Mouse (Mus musculus): Measurements from ENCODE around the gene Tpgs1. TPM values are rescaled to one million over a fixed set of nuclear protein-coding genes. Genes with fewer than 3 reads are reported as not detected.

Tpgs1 gene
- 62.4 TPM for polyA plus RNA-seq (2021)

- H3K27me3 ChIP-seq, result no peaks in the 10 kb centered on the region
- in situ Hi-C loops (cut with MboI; ENCODE audit: low pct_unique_long_range_greater_than_20kb), result no loop called here
- peak; percentile 78 for DNase-seq (ENCODE audit: low read depth, low spot score)
- ChIA-PET POLR2A (interaction anchor here (2.2 kb wide), 1 partner anchor 13 kb away, joined by 9 read pairs; the partner anchor contains the start of gene Cdc34), CTCF (interaction anchor here (0.9 to 2.1 kb wide), 6 partner anchors 8 to 913 kb away, joined by 3 to 7 read pairs (median 4); no protein-coding TSS in a partner anchor)
- peak; percentile 81 for ATAC-seq
- no peak for TF ChIP-seq CTCF (IDR thresholded peaks at IDR 0.05)
These were observed at the start of gene Tpgs1 for GRCm38 (mm10) chr10:79668771-79669575. Tpgs1 (plus strand) TSS chr10:79669369.

GRCm38 (mm10) chr10:79623950-79624349 is 45.2 kb upstream of the Tpgs1 start:
- in situ Hi-C loops (cut with MboI; ENCODE audit: low pct_unique_long_range_greater_than_20kb), result no loop called here
- DNase-seq (ENCODE audit: low read depth, low spot score) (no peak), ATAC-seq (no peak)
- CTCF ChIA-PET, result no interaction called here
- no peak for TF ChIP-seq CTCF (IDR thresholded peaks at IDR 0.05)
- peaks cover 43% of the 10 kb centered on the region for H3K27me3 ChIP-seq
- POLR2A ChIA-PET, result no interaction called here

DNA sequence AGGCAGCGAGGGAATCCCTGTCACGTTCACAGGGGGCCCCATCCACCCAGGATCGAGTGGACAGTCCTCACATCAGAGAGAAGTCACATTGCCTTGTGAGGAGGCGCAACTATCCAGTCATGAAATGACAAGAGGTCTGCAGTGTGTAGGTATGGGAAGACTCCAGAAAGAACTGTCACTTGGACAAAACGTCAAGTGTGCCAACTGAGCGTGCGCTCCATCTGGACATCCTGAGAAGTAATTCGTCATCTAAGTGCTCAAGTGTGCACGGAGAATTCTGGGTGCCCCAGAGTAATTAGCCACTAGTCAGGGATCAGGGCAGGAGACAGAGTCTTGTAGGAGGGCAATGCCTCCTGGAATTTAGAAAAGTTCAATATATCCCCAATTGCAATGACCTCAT is 43.8 kb upstream of the Tpgs1 start:
- CTCF ChIA-PET, result no interaction called here
- ATAC-seq (no peak), DNase-seq (ENCODE audit: low read depth, low spot score) (no peak)
- H3K27me3 ChIP-seq, result peaks cover 38% of the 10 kb centered on the region
- no peak for TF ChIP-seq CTCF (IDR thresholded peaks at IDR 0.05)
- in situ Hi-C loops (cut with MboI; ENCODE audit: low pct_unique_long_range_greater_than_20kb), result no loop called here
- POLR2A ChIA-PET, result no interaction called here

GRCm38 (mm10) chr10:79626156-79626555 is 43.0 kb upstream of the Tpgs1 start:
- H3K27me3 ChIP-seq, result peaks cover 33% of the 10 kb centered on the region
- in situ Hi-C loops (cut with MboI; ENCODE audit: low pct_unique_long_range_greater_than_20kb), result no loop called here
- ATAC-seq (peak; percentile 28), DNase-seq (ENCODE audit: low read depth, low spot score) (no peak)
- CTCF ChIA-PET, result no interaction called here
- POLR2A ChIA-PET, result no interaction called here
- TF ChIP-seq CTCF (IDR thresholded peaks at IDR 0.05), result no peak

GRCm38 (mm10) chr10:79628377-79628776 is 40.8 kb upstream of the Tpgs1 start:
- ChIA-PET POLR2A (no interaction called here), CTCF (no interaction called here)
- DNase-seq (ENCODE audit: low read depth, low spot score), result no peak
- in situ Hi-C loops (cut with MboI; ENCODE audit: low pct_unique_long_range_greater_than_20kb), result no loop called here
- peaks cover 17% of the 10 kb centered on the region for H3K27me3 ChIP-seq
- ATAC-seq, result no peak
- no peak for TF ChIP-seq CTCF (IDR thresholded peaks at IDR 0.05)

GRCm38 (mm10) chr10:79631432-79631831 is 37.7 kb upstream of the Tpgs1 start:
- ChIA-PET CTCF (no interaction called here), POLR2A (no interaction called here)
- in situ Hi-C loops (cut with MboI; ENCODE audit: low pct_unique_long_range_greater_than_20kb), result no loop called here
- no peak for TF ChIP-seq CTCF (IDR thresholded peaks at IDR 0.05)
- no peak for DNase-seq (ENCODE audit: low read depth, low spot score)
- ATAC-seq, result no peak
- peaks cover 8% of the 10 kb centered on the region for H3K27me3 ChIP-seq

DNA sequence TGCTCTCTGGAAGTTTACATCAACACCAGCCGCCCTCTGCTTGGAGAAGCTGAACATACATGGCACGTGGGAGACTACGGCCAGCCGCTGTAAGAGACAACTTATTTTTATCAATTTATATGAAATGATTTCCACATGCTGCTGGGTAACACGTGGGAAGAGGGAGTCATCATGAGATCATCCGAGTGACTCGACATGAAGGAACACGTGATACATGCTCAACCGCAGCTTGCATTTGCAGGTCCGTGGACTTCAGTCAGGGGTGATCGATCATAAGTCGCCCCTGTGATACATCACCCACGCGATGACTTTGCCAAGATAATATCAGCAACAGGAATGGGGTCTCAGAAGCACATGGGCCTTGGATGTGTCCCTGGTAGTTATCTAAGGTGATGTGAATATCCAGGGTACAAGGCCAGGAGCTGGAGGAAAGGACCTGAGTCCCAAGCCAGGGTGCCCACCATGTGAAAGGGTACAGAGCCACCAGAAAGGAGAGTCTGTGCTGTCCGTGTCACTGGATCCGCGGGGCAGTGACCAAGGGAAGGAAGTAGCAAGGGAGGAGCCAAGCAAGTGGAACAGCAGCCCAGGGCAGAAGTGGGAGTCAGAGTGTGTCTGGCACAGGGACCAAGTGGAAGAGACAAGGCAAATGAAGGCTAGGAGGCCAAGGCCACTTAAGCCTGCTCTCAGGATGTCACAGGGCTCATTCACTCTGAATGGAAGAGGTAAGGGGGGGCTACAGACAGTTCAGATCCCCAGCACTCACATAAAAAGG is 36.0 kb upstream of the Tpgs1 start:
- no peak for TF ChIP-seq CTCF (IDR thresholded peaks at IDR 0.05)
- ChIA-PET POLR2A (no interaction called here), CTCF (no interaction called here)
- in situ Hi-C loops (cut with MboI; ENCODE audit: low pct_unique_long_range_greater_than_20kb), result no loop called here
- H3K27me3 ChIP-seq, result peaks cover 19% of the 10 kb centered on the region
- DNase-seq (ENCODE audit: low read depth, low spot score) (no peak), ATAC-seq (no peak)

- DNase-seq (ENCODE audit: low read depth, low spot score) (no peak), ATAC-seq (no peak)
- H3K27me3 ChIP-seq, result peaks cover 41% of the 10 kb centered on the region
- ChIA-PET POLR2A (no interaction called here), CTCF (no interaction called here)
- in situ Hi-C loops (cut with MboI; ENCODE audit: low pct_unique_long_range_greater_than_20kb), result no loop called here
- no peak for TF ChIP-seq CTCF (IDR thresholded peaks at IDR 0.05)
These were observed 32.9 kb upstream of the Tpgs1 start for GRCm38 (mm10) chr10:79636287-79636686.

DNA sequence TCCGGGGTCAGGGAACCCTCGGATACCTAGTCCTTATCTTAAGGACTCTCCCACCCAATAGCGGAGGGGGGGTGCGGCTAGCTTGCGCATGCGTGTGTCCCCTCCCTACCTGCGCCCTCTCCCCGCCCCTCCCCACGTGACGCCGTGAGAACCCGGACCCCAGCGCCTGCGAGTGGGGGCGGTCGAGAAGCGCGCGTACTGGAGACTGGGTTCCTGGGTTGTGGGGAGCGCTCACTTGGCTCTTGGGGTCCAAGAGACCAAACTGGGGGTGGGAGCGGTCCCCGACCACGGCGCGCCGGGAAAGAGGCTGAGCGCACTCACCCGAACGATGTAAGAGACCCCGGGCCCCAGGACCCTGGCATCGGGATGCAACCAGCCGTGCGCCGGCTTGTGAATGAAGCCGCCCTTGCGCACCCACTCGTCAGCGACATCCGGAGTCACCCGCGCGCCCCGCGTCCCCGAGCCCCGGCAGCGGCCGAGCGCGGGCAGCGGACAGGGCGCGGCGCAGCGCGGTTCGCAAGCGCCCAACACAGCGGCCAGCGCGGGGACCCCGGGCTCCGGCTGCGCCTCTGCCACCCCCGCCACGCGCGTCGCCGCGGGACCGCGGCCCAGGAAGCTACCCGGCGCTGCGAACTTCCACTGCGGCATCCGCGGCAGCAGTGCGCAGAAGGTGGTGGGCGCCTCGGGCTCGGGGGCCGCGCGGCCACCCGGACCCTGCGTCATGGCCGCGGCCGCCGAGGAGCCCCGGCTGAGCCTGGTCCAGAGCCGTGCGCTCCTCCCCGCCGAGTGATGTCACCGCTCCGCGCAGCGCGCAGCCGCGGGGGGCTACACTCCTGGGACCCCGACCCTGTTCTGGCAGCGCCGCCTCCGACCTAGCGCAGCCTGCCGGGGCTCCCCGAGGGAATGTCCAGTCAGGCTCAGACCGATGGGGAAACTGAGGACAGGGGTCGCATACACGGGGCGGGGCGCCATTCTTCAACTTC is 31.8 kb upstream of the Tpgs1 start, which contains the start of gene Shc2:
Shc2 (minus strand) TSS at position 791 of the 983 bp plus-strand sequence.
- no peak for TF ChIP-seq CTCF (IDR thresholded peaks at IDR 0.05)
- POLR2A ChIA-PET, result interaction anchor here (0.6 kb wide), 1 partner anchor 15 kb away, joined by 3 read pairs; no protein-coding TSS in a partner anchor
- no peak for ATAC-seq

GRCm38 (mm10) chr10:79638486-79639204 is 30.5 kb upstream of the Tpgs1 start:
- ChIA-PET CTCF (no interaction called here), POLR2A (no interaction called here)
- H3K27me3 ChIP-seq, result peaks cover 46% of the 10 kb centered on the region
- no peak for DNase-seq (ENCODE audit: low read depth, low spot score)
- no peak for ATAC-seq
- in situ Hi-C loops (cut with MboI; ENCODE audit: low pct_unique_long_range_greater_than_20kb), result no loop called here
- no peak for TF ChIP-seq CTCF (IDR thresholded peaks at IDR 0.05)

More for the DNA sequence above, 31.8 kb upstream of the Tpgs1 start, which contains the start of gene Shc2:
- in situ Hi-C loops (cut with MboI; ENCODE audit: low pct_unique_long_range_greater_than_20kb), result no loop called here
- peaks cover 42% of the 10 kb centered on the region for H3K27me3 ChIP-seq
- no peak for DNase-seq (ENCODE audit: low read depth, low spot score)
- CTCF ChIA-PET, result no interaction called here
